Mouse (Mus musculus) myocyte (in vitro differentiated cells): Measurements from ENCODE around the gene Mab21l2. TPM values are rescaled to one million over a fixed set of nuclear protein-coding genes. Genes with fewer than 3 reads are reported as not detected.

Experiments
- H3K27me3 ChIP-seq: one replicate; pipeline ENCODE4 v1.6.1; 2011; ENCODE audit not compliant: control insufficient read depth, insufficient read depth, insufficient read length
- H3K36me3 ChIP-seq: one replicate; pipeline ENCODE4 v1.6.1; 2011; ENCODE audit not compliant: control insufficient read depth, insufficient read depth
- H3K4me2 ChIP-seq: one replicate; pipeline ENCODE4 v1.6.1; 2011; ENCODE audit warnings: low read depth, control low read depth
- H3K4me3 ChIP-seq: one replicate; pipeline ENCODE4 v1.5.1; 2011; ENCODE audit warnings: mild to moderate bottlenecking, control low read depth, moderate library complexity
- H3K79me2 ChIP-seq: one replicate; pipeline ENCODE4 v1.6.1; 2011; ENCODE audit not compliant: control insufficient read depth, insufficient read depth
- H3ac ChIP-seq: one replicate; pipeline ENCODE4 v1.6.1; 2011; ENCODE audit not compliant: control insufficient read depth, insufficient read length
- CEBPB ChIP-seq: IDR thresholded peaks from 2 replicates; pipeline ENCODE4 v1.6.1; 2011; ENCODE audit warnings: mild to moderate bottlenecking, moderate library complexity; ENCODE audit not compliant: poor library complexity, insufficient read depth, severe bottlenecking
- E2F4 ChIP-seq: IDR thresholded peaks from one replicate; pipeline ENCODE4 v1.6.1; 2011; ENCODE audit warnings: mild to moderate bottlenecking, control low read depth, moderate library complexity; ENCODE audit not compliant: insufficient read depth
- MAX ChIP-seq: IDR thresholded peaks from one replicate; pipeline ENCODE4 v1.6.1; 2011; ENCODE audit warnings: low read depth, mild to moderate bottlenecking, control low read depth
- MYOD1 ChIP-seq, 3 experiments: IDR thresholded peaks; one replicate each; pipeline ENCODE4 v1.6.1; 2011; ENCODE audit warnings: control low read depth in 2 of 3, low read depth in 2 of 3, mild to moderate bottlenecking in 2 of 3, moderate library complexity in 1 of 3; ENCODE audit not compliant: insufficient read length in 2 of 3, control insufficient read depth in 1 of 3
- MYOG ChIP-seq, 3 experiments: IDR thresholded peaks; one replicate each; pipeline ENCODE4 v1.6.1; 2011; ENCODE audit warnings: control low read depth in 2 of 3, low read depth in 2 of 3, mild to moderate bottlenecking in 2 of 3; ENCODE audit not compliant: insufficient read length in 2 of 3, control insufficient read depth in 1 of 3, insufficient read depth in 1 of 3
- POLR2A ChIP-seq: IDR thresholded peaks from one replicate; pipeline ENCODE4 v1.6.1; 2011; ENCODE audit warnings: low read depth, mild to moderate bottlenecking, control low read depth, moderate library complexity; ENCODE audit not compliant: insufficient read length
- POLR2AphosphoS2 ChIP-seq: IDR thresholded peaks from one replicate; pipeline ENCODE4 v1.6.1; 2011; ENCODE audit warnings: low read depth, control low read depth; ENCODE audit not compliant: insufficient read length
- REST ChIP-seq: IDR thresholded peaks from one replicate; pipeline ENCODE4 v1.6.1; 2011; ENCODE audit warnings: mild to moderate bottlenecking, control low read depth, moderate library complexity; ENCODE audit not compliant: insufficient read depth, insufficient read length
- SRF ChIP-seq: IDR thresholded peaks from one replicate; pipeline ENCODE4 v1.6.1; 2011; ENCODE audit warnings: low read depth; ENCODE audit not compliant: control insufficient read depth, insufficient read length
- TCF12 ChIP-seq: IDR thresholded peaks from one replicate; pipeline ENCODE4 v1.6.1; 2011; ENCODE audit warnings: mild to moderate bottlenecking, control low read depth; ENCODE audit not compliant: poor library complexity, insufficient read depth, severe bottlenecking
- TCF3 ChIP-seq: IDR thresholded peaks from one replicate; pipeline ENCODE4 v1.6.1; 2011; ENCODE audit warnings: low read depth, control low read depth; ENCODE audit not compliant: insufficient read length
- USF1 ChIP-seq: IDR thresholded peaks from one replicate; pipeline ENCODE4 v1.6.1; 2011; ENCODE audit warnings: low read depth, mild to moderate bottlenecking, control low read depth, moderate library complexity
- polyA plus RNA-seq: library from polyadenylated mRNA; unstranded; fragments of >200 nt; fragmentation: generic; extraction: Trizol; gene quantifications from one replicate; pipeline ENCODE4 v1.2.1, GENCODE M21; 2012; ENCODE audit warnings: missing spikeins

Mab21l2 gene
- polyA plus RNA-seq, 1 experiment = not detected

DNA sequence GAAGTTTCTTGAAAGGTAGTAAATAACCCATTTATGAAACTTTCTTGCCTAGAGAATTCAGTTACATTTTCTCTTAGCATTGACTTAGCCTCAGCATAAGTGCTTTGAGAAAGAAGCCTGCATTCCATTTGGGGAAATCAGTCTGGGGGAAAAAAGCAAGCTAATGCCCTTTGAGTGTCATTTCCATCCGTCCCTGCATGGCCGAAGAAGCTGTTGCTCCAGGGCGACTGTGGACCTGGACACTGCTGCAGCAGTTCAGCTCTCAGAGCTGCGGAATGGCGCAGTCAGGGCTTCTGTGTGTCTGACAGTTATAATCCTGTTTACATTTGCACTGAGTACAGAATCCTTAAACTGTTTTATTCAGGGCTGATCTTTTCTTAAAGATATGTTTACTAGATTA lies 3.7 kb upstream of the Mab21l2 start:
- Histone ChIP-seq H3ac (no peak overlapping the region), H3K4me3 (no peak overlapping the region), H3K4me2 (no peak overlapping the region), H3K79me2 (no peaks in the 10 kb centered on the region), H3K27me3 (no peaks in the 10 kb centered on the region), H3K36me3 (no peaks in the 10 kb centered on the region)
- TF ChIP-seq E2F4 (no peak), CEBPB (no peak), MAX (no peak), REST (no peak), SRF (no peak), USF1 (no peak), POLR2A (no peak), TCF12 (no peak), MYOG (IDR thresholded peaks at IDR 0.05; ENCODE audit: control insufficient read depth in 1 of 3, insufficient read depth in 1 of 3, insufficient read length in 2 of 3, low read depth in 2 of 3) (no peak)

GRCm38 (mm10) chr3:86551011-86551728 lies 2.7 kb upstream of the Mab21l2 start:
- H3K36me3 ChIP-seq = no peaks in the 10 kb centered on the region
- TF ChIP-seq POLR2AphosphoS2 (no peak), TCF3 (no peak), E2F4 (no peak), POLR2A (no peak), MAX (no peak)
- no peak overlapping the region for H3K4me3 ChIP-seq
- no peaks in the 10 kb centered on the region for H3K79me2 ChIP-seq
- no peaks in the 10 kb centered on the region for H3K27me3 ChIP-seq
- H3ac ChIP-seq = no peak overlapping the region
- no peak overlapping the region for H3K4me2 ChIP-seq

DNA sequence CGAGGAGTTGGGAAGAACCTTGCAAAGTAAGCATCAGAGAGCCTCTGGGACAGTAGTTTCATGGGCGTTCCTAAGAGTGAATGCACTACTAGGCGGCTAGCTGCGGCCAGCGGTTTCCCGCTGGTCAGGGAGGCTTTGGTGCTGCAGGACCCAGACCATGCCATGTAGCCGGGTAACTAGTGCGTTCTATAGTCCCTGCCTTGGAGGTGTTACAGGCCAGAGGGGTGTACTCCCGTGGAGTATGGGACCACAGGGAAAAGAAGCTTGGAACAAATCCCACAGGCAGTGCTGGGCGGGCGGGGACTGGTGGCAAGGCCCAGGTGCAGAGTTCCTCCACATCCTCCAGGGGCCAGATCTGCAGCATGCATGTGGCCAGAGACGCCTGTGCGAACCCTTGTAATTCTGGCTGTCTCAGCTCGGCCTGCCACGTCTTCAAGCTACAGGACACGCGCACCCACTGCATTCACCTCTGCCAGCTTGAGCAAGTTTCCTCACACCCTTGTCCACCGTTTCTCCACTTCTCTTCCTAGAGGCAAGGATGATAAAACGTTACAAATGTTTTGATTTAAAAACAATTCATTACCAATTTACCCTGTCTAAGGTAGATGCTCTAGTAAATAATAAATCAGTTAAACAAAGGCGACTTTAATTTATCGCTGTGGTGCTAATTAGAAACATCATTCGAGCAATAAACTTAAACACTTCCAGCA lies 2.0 kb upstream of the Mab21l2 start:
- Histone ChIP-seq H3K36me3 (no peaks in the 10 kb centered on the region), H3K4me2 (no peak overlapping the region), H3ac (no peak overlapping the region), H3K79me2 (no peaks in the 10 kb centered on the region), H3K27me3 (no peaks in the 10 kb centered on the region), H3K4me3 (no peak overlapping the region)
- TF ChIP-seq TCF12 (no peak), MAX (no peak), TCF3 (no peak), POLR2AphosphoS2 (no peak), E2F4 (no peak), SRF (no peak)

GRCm38 (mm10) chr3:86547251-86547791 lies 1.1 kb downstream of the Mab21l2 start:
- no peaks in the 10 kb centered on the region for H3K79me2 ChIP-seq
- no peaks in the 10 kb centered on the region for H3K27me3 ChIP-seq
- no peak overlapping the region for H3ac ChIP-seq
- H3K4me2 ChIP-seq = no peak overlapping the region
- H3K4me3 ChIP-seq = no peak overlapping the region
- TF ChIP-seq POLR2AphosphoS2 (no peak), TCF12 (no peak), USF1 (no peak), TCF3 (no peak), MYOD1 (IDR thresholded peaks at IDR 0.05; ENCODE audit: control insufficient read depth in 1 of 3, insufficient read length in 2 of 3, low read depth in 2 of 3) (no peak), E2F4 (no peak), SRF (no peak), POLR2A (no peak), REST (no peak), MAX (no peak), CEBPB (no peak), MYOG (IDR thresholded peaks at IDR 0.05; ENCODE audit: control insufficient read depth in 1 of 3, insufficient read depth in 1 of 3, insufficient read length in 2 of 3, low read depth in 2 of 3) (no peak)
- no peaks in the 10 kb centered on the region for H3K36me3 ChIP-seq

GRCm38 (mm10) chr3:86546471-86547250 lies 1.8 kb downstream of the Mab21l2 start:
- no peaks in the 10 kb centered on the region for H3K36me3 ChIP-seq
- H3K79me2 ChIP-seq = no peaks in the 10 kb centered on the region
- no peak overlapping the region for H3ac ChIP-seq
- no peak for TF ChIP-seq E2F4
- TF ChIP-seq MYOG (IDR thresholded peaks at IDR 0.05; ENCODE audit: control insufficient read depth in 1 of 3, insufficient read depth in 1 of 3, insufficient read length in 2 of 3, low read depth in 2 of 3) = no peak
- TF ChIP-seq SRF = no peak
- TF ChIP-seq REST = no peak
- H3K27me3 ChIP-seq = no peaks in the 10 kb centered on the region
- H3K4me2 ChIP-seq = no peak overlapping the region
- H3K4me3 ChIP-seq = no peak overlapping the region
